Mouse (Mus musculus) megakaryocyte-erythroid progenitor cell, adult 5-6 weeks (primary cell): Measurements from ENCODE around the gene Gphn. TPM values are rescaled to one million over a fixed set of nuclear protein-coding genes. Genes with fewer than 3 reads are reported as not detected.
"Not testable (repeated sequence)": the region's sequence is repeated elsewhere in the genome, so short reads cannot be mapped to it uniquely, and the experiment has no call there.

Experiments used
- ATAC-seq: replicated peaks from 2 replicates; pipeline ENCODE4 v1.8.0; 2016; ENCODE audit warnings: mild to moderate bottlenecking, inconsistent platforms; ENCODE audit not compliant: severe bottlenecking, poor library complexity, low FRiP score, low TSS enrichment
- total RNA-seq, 2 experiments: library from RNA; stranded (forward) in 1 of 2; stranded (reverse) in 1 of 2; fragments of 200-1000, 215-1000 nt in 1 of 2; fragments of >200 nt in 1 of 2; fragmentation: Nextera tagmentation in 1 of 2; gene quantifications; 2 replicates each; pipeline ENCODE4 v1.2.3; 2014 to 2017

Gphn gene
- total RNA-seq, 2 experiments from 2014 or later = 8.4 to 11.1 TPM

DNA sequence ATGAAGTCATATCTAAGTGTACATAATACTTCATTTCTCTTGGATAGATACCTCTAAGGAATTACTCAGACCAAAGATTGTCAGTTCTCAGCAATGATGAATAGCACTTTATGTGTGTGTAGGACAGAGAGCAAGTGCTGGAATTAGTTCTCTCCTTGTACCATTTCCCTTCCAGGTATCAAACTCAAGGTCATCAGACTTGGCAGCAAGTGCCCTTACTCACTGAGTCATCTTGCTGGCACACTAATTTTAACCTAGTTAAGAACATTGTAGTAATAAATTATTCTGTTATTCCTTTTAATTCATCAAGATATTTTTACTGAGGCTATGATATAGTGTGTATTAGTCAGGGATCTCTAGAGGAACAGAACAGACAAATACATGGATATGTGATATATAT lies 88.9 kb downstream of the Gphn start:
- no peak for ATAC-seq

DNA sequence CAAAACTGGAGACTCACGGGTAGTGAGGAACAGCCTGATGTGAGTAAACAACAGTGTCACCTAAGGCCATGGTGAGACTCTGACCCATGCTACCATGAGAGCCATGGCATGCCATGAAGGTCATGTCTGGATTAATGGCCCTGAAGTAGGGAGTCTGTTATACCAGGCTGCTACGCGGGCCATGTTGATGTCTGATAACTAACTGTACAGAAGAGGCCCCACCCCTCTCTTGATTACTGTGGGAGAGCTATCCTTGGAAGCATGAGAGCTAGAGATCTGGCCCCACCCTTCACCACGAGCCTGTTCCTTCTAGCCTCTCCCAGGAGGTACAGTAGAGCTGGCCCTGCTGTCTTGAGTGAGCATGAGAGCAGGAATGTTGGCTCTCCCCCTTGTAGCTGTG lies 101.8 kb downstream of the Gphn start:
- peak; percentile 44; the same call in 1 of the 2 replicates for ATAC-seq

DNA sequence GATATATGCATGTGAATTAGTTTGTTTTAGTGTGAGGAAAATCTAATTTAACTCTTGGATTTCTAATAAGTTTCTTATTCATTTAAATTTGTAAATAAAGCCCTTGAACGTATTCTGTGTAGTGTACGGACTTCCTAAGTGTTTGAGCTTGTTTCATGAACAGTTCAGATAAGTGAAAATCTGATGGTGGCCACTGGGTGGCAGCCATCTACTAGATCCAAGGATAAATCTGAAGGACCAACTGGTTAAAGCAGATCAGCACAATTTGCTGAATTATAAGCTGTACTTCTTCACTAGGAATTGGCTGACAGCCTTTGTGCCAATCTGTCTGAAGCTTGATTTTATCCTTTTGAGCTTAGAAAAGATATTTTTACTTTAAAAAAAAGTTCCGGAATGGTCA lies 105.9 kb downstream of the Gphn start:
- ATAC-seq = peak; percentile 73

DNA sequence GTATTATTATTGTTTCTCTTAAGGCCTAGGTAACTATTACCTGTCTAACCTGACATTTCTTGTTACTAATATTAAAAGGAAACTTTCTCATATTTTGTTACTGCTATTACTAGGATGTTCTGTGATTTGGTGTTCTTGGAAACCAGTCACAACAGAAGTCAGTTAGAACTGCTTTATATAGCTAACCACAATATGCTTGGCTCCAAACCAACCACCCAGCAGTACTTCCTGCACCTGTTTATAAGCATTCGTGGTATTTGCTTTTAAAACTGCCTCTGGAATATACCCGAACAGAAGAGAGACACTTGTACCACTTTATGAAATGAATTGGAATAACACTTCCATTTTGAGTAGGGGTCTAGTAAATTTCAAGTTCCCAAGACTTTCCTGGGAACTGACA lies 130.3 kb downstream of the Gphn start:
- no peak for ATAC-seq

DNA sequence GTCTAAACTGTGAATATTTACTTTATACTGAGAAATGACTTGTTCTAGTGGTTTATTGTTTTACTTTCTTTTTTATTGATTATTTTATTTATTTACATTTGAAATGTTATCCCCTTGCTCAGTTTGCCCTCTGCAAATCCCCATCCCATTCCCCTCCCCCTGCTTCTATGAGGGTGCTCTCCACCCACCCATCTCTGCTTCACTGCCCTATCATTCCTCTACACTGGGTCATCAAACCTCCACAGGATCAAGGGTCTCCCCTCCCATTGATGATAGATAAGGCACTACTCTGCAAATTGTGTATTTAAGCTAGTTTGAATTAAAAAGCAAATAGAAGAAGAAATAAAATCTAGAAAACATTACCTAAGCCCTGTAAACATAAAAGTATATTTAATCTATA lies 163.1 kb downstream of the Gphn start:
- no peak for ATAC-seq

DNA sequence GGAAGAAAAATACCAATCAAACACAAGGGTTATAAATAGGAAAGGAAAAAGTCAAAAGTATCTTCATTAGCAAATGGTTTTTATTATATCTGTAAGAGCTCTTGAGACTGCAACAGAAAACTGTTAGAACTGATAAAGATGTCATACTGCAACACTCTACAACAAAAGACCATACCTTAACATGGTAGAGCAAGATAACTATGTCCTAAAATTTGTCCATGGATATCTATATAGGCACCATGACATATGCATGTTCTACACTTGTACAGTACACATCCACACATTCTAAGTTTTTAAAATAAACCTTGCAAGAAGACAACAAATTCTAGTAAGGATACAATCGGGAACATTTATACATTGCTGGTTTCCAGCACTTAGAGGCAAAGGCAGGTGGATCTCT lies 169.1 kb downstream of the Gphn start:
- ATAC-seq = no peak

DNA sequence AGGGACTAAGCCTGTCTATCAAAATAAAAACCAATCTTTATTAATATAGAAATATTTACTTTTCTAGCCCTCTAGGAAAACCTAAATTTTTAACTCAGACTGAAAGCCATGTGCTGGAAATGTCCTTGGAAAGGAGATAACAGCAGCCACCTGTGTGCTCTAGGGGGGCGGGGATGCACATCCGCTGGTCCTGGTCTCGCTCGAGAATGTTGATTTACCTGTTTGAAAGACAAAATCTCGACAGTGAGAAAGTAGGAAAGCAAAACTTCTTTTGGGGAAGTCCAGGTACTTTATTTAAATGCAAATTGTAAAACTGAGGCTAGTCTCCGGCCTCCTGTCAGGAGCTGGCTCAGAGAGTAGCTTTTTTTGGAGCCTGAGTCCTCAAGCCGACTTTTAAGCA lies 181.3 kb downstream of the Gphn start:
- ATAC-seq = not testable (repeated sequence)

DNA sequence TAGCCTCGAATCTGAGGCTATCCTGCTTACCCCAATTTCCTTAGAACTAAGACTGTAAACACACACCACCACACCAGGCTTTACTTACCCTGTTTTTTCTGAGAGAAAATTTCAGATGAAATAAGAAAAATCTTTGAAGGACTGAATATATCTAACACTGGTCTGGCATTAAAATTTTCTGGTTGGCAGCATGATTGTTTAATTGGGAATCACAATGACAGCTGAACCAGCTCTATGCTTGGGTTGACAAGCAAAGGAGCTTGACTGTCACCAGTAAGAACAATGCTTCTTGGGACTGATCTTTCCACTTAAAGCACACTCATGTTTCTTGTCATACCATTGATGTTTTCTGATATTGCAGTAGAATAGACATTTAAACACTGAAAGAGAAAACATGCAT lies 296.0 kb downstream of the Gphn start:
- no peak for ATAC-seq

DNA sequence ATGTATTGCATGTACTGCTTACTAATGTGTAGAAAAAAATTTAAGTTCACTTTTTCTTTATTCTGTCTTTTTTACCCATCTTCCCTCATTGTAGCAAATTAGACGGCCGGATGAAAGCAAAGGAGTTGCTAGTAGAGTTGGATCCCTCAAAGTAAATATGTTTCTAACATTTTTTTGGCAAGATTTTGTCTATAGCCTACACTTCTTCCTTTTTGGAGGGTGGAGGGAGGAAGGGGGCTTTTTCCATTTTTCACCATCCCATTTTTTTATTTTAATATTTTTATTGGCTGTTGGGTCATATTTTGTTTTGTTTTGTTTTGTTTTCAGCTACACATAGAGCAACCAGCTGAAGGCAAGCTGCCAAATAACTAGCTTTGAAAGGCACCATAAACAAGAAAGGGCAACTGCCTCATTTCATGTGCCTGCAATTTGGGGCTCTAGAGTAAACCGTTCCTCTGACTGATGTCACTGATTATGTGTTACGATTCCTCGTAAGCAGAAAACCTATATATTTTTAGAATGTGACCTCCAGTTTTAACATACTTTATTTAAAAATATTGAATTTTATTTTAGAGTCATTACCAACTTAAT lies 296.7 kb downstream of the Gphn start:
- no peak for ATAC-seq

DNA sequence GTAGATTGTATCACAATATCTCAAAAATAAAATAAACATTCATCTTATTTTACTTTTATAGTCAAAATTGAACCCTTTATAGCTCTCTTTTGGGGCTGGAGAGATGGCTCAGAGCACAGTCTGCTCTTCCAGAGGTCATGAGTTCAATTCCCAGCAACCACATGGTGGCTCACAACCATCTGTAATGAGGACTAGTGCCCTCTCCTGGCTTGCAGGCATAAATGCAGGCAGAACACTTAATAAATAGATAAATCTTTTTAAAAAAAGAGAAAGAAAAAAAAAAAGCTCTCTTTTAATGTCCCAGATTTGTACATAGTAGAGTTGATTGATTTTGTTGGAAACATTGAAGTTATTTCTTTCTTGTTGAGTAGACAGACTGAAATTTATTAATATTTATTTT lies 311.4 kb downstream of the Gphn start:
- ATAC-seq = not testable (repeated sequence)

DNA sequence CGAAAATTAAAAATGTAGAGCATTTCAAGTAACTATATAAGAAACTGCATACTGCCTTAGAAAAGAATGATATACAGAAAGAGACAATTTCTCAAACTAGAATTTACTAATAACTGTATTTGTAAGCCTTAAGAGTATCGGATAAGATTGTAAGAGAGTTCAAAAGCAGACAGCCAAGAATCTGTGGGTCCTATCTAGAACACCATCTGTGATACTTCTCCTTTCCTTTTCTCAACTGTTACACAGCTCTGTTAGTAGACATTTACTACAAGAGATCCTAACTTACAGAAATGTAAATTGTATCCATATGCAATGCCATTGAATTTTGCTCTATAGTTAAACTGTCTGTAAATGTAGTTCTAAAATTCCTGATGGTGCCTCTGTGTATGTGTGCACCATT lies 324.7 kb downstream of the Gphn start:
- ATAC-seq = no peak

DNA sequence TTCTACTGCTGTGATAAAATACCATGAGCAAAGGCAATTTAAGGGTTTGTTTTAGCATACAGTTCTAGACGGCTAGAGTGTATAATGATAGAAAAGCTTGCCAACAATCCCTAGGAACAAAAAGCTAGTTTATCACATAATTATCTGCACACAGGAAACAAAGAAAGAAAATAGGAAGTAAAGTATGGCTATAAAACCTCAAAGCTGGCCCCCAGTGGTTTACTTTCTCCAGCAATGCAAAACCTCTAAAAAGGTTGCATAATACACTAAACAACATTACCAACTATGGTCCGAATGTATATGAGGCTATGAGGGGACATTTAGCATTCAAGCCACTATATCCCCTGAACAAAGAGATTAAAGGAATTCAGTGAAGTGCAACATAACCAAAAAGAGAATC lies 405.6 kb downstream of the Gphn start:
- ATAC-seq = no peak

DNA sequence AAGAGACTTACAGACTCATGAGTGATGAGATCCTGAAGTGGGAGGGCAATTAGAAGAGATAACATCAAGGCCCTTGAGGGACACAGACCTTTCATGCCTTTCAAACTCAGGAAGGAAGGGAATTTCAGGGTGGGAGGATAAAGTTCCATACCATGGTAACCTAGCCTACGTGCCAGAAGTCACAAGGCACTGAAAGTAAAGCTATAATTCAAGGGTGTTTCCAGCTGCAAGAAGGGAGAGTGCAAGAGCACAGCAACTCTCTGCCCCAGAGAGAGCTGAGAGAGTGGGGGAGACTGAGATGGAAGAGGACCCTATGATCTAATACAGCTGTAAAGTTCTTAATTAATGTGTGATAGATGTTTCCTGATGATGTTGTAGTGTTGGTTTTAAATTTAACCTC lies 413.3 kb downstream of the Gphn start:
- no peak for ATAC-seq

DNA sequence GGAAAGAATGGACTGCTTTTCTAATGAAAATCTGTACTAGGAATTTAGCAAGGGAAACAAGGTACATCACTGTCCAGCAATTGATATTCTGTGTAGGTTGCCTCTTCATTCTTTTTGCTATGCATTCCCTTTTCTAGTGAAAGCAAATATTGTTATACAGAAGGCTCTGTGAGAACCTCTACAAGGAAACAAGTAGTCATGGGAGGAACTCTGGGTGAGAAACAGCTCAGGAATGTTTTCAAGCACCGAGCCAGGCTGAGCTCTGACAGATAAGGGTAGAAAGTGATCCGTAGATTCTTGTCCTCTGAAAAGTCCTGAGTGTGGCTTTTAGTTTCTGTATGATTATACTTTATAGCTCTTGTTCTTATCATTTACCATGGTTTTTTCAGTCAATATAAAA lies 413.9 kb downstream of the Gphn start:
- no peak for ATAC-seq

DNA sequence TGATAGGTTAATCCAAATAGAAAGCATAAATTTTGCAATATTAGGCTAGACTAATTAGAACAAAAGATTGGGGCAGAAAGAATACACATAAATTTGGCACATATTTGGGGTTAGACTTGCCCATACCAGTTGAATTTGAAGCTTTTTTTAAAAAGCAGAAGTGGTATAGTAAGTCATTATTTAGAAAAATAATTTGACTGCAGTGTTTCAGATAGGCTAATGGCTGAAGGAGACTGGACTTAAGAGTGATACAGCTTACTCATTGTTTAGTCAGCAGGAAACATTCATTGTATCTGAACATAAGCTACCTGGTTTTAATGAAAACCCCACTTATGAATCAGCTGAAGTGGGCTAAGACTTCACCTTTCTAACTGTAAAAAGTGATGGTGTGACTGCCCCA lies 415.0 kb downstream of the Gphn start:
- no peak for ATAC-seq

DNA sequence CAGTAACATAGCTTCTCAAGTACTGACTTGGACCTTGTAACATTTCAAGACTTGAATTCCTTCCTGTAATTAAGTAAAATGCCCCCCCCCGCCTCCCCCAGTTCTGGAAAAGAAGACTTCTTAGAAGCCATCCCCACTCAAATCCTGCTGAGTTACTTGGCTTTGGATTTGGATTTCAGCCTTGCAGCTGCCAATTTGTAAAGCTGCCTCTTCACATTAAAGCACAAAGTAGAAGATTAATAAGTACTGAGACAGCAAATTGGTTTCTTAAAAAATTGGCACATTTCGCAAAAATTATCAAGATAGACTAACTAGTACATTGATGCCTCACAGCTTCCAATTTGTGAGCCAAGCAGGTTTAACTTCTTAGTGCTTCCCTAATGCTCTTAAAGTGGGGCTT lies 417.5 kb downstream of the Gphn start:
- ATAC-seq = no peak

DNA sequence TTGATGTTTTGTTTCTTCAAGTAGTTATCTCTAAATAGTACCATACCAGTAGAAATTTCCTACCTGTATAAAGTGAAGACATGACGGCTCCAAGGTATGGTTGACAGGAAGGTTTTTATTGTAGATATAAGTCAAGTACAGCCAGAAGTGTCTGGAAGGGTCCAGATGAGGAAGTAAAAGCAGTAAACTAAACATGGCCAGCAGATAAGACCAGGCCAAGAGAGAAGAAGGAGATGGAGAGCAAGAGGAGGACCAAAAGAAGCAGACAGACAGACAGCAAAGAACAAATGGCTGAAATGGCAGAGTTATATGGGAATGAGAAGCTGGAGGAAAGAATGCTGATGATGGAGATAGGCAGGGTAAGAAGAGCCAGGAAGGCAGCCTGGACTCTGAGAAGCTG lies 419.1 kb downstream of the Gphn start:
- no peak for ATAC-seq

DNA sequence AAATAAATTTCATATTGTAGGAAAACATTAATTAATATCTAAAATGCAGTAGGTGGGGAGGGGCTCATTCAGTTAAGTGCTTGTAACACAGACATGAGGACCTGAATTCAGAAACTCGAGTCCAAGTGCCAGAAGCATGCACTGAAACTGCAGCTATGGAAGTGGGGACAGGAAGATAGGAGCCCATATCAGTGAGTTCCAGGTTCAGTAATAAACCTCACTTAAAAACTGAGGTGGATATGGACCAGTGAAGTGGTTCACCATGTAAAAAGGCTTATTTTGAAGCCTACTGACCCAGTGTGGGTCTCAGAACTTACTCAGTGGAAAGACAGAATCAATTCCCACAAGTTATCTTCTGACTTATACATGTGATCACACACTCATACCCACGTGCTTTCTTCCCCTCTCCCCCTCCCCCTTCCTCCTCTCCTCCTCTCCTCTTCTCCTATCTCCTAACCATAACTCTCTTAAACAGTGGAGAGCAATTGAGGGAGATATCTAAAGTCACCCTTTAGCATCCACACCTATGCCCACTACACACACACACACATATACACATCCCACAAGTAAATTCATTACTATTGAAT lies 433.6 kb downstream of the Gphn start:
- ATAC-seq = no peak

DNA sequence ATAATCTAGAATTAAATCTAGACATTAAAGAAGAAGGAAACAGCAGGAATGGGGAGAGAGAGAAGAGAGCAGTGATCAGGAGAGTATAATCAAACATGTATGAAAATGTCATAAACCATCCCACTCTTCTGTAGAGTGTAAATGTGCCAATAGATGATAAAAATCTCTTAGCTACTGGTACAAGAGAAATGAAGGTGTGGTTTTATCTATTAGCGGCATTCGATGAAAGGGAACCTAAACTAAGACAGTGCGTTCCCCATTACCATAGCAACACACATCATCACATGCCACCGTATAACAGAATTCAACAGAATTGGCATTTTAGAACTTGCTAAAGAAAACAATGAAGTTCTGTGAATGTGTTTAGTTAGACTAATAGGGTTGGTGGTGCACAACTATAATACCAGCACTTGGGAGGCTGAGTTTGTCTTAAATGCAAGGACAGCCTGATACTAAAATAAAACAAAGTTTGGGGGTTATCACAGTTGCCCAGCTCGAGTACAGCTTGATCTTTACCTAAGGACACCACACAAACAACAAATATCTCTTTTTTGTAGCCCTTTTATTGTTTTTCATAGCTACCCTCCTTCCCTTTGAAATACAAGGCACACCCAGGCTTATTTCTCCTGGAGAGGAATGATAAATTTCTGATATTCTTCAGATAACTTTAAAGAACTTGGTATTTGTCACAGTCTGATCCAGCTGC lies 452.1 kb downstream of the Gphn start:
- peak; percentile 74 for ATAC-seq

DNA sequence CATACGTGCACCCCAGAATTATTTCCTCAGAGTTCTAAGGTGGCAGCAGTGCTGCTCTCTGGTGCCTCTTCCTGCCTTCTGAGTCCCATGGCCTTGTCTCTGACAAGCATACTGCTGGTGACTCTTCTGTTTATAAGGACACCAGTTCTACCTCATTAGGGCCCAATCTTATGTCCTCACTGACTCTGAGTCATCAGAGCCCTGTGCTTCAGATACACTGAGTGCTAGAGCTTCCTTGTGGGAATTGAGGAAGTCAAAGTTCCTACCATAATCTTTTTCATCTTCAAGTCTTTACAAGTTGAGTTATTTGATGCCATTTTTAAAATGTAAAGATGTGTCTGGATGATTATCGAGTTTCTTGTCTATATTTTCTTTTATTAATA lies 452.6 kb downstream of the Gphn start:
- peak; percentile 22; the same call in 1 of the 2 replicates for ATAC-seq

DNA sequence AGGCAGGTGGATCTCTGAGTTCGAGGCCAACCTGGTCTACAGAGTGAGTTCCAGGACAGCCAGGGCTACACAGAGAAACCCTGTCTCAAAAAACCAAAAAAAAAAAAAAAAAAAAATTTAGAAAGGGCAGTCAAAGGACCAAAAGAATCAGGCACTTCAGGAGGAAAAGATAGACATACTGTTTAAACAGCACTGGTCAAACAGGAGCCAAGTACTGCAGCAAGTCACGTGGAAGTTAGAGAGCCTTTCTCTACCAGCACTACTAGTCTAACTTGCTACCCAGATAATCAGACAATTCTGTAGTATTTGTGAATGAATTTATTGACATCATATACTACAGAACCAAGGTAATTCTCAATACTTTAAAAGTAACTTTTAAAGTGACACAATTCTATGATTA lies 454.9 kb downstream of the Gphn start:
- ATAC-seq = no peak
